Mouse (Mus musculus): Measurements from ENCODE around the gene Zfp536.

The Zfp536 gene

DNA sequence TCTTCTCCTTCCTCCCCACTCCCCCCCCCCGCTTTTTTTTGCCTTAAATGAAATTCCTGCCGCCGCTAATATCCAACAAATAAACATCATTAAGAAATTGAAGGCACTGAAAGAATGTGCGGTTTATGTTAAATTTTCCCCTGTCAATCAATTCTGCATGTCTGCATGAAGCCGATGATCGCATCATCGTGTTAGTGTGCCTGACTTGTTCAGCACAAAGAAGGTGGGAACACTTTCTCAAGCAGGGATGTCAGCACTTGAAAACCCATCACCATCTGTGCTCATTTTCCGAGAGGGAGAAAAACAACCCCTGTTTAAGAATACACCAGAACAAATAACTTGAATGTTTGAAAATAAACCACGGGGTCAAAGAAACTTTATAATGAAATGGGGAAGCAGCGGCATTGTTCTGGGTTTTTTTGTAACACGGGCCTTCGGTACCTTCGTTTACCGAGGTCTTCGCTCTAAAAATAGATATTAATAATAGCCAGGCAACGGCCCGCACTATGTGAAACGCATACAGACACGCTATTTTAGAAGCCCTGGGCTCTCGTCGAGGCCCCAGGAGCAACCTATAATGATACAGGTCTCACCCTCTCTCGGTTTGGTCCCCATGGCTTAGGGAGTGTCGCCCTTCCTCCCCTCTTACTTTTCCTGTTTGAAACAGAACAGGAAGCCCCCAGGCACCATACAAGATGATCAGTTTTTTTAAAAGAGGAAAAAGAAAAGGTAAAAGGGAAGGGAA, 83.7 kb downstream of the Zfp536 start:
- no peak for DNase-seq (ENCODE audit: low read depth in 1 of 2, low spot score in 2 of 2)

DNA sequence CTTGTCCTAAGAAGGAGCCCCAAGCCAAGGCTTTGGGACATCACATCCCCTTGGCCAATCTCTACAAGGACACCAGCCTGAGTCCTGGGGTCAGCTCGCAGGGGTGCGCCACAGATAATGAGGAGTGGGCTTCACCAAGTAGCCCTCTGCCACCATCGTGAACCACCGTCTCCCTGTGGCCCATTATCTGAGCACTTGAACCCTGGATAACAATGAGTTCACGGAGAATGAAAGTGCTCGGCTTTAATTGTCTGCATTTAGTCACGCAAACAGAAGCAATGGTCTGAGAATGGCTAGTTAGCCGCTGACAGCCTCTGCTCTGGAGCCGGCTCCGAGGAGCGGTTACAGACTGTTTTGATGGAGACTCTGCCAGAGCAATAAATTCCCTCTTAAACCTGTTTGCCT, 84.3 kb downstream of the Zfp536 start:
- DNase-seq (ENCODE audit: low read depth in 1 of 2, low spot score in 2 of 2): no peak

DNA sequence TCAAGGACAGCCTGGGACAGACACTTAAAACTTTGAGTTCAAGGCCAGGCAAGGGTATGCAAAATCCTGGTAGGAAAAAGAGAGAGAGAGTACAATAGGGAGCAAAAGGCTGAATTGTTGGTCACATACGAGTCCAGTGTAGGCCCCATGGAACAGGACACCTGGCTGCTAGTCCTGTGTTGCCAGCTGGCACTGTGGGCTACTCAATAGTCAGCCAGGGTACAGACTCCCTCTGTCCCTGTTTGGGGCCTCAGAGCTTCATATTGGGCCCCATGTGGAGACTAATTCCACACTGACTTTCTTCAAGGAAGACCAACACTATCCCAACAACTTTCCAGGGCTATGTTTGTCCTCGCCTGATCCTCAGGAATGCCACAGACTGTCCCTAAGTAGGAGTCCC, 87.1 kb downstream of the Zfp536 start:
- DNase-seq (ENCODE audit: low read depth in 1 of 2, low spot score in 2 of 2): no peak

- DNase-seq (ENCODE audit: low read depth in 1 of 2, low spot score in 2 of 2): no peak
These were observed 88.2 kb downstream of the Zfp536 start for GRCm38 (mm10) chr7:37685247-37685646.

DNA sequence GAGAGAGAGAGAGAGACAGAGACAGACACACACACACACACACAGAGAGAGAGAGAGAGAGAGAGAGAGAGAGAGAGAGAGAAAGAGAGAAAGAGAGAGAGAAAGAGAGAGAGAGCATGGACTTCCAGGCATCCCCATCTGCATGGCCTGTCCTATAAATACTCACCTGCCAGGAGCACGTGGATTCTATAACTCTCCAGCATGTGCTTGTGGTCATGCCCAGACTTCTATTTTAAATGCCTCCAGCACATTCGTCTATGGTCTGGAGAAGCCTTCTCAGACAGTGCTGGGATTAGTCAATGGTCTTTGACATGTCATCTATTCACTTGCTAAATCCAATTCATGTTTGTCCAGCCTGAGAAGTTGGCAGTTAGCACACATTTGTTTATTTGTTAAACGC, 92.1 kb downstream of the Zfp536 start:
- no peak for DNase-seq (ENCODE audit: low read depth in 1 of 2, low spot score in 2 of 2)

DNA sequence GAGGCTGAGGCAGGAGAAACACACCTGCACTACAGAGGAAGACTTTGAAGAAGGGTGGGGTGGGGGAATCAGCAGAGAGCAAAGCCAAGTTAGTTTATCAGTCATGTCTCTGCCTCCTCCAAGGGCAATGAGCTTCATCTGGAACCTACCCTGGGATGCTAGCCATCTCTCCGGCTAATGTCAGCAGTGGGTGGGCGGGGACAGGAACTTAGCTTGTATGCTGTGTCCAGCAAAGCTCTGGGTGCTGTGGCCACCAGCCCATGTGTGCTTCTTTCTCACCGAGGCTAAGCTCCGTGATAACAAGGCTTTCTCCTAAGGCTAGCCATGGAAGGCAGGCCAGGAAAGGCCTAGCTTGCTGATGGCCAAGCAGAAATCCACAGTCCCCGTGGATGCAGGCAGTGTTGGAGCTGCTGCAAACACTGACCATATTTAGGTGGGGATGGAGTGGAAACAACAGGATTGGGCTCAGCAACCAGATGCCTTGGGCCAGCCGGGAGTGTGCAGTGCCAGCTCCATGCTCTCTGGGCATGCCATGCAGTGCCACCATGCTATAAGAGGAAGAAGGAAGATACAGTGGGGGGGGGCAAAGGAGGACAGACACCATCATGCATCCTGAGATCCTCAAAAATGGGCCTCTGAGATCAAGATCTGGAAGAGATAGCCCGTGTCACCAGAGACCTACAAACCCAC, 109.6 kb downstream of the Zfp536 start:
- DNase-seq (ENCODE audit: low read depth in 1 of 2, low spot score in 2 of 2): no peak

DNA sequence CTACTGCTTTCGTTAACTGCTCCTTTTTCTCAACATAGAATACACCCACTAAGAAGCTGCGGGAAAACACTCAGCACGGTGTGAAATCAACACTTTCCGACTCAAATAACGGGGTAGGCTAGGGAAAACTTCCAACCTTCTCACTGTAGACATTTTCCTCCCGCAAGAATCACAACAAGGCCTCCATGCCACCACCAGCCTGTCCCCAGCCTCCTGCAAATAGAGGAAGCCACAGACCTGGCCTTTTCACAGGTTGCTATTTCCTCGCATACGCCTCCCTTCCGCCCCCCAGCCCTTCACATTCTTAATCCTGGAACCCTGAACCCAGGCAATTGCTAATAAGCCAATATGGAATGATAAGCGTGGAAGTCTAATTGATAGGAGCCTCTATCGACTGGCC, 124.8 kb downstream of the Zfp536 start:
- no peak for DNase-seq (ENCODE audit: low read depth in 1 of 2, low spot score in 2 of 2)

- no peak for DNase-seq (ENCODE audit: low read depth in 1 of 2, low spot score in 2 of 2)
These were observed 125.4 kb downstream of the Zfp536 start for GRCm38 (mm10) chr7:37647917-37648615.

DNA sequence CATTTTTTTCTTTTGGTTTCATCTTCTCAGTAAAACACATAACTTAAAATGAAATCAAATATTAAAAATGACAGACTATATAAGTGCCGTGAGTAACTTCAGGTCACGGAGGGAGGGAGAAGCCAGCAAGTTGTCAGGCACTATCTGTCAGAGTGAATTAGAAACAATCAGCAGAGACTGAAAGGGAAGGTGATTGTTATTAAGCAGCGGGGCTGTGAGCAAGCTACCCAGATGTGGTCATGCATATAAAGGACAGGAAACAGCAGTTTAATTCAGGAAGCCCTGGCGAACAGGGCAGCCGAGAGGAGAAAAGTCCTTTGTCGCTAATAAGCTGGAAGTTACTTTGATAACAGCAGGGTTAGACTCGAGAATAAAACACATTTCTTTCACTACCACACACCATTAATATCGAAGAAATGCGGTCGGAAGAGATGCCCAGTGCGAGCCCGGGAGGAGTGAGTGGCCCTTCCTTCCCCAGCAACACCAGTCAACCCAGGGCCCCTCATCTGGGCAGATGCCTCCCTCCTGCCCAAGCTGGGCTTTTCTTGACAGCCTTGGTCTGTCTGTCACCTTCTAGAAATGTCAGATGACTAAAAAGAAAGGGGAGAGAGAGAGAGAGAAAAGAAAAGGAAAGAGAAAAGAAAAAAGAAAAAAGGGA, 133.6 kb downstream of the Zfp536 start:
- DNase-seq (ENCODE audit: low read depth in 1 of 2, low spot score in 2 of 2): no peak

GRCm38 (mm10) chr7:37634812-37635211, 138.6 kb downstream of the Zfp536 start:
- no peak for DNase-seq (ENCODE audit: low read depth in 1 of 2, low spot score in 2 of 2)

- DNase-seq (ENCODE audit: low read depth in 1 of 2, low spot score in 2 of 2): no peak
These were observed 143.0 kb downstream of the Zfp536 start for GRCm38 (mm10) chr7:37630410-37630809.

GRCm38 (mm10) chr7:37627897-37628510, 145.4 kb downstream of the Zfp536 start:
- no peak for DNase-seq (ENCODE audit: low read depth in 1 of 2, low spot score in 2 of 2)

DNA sequence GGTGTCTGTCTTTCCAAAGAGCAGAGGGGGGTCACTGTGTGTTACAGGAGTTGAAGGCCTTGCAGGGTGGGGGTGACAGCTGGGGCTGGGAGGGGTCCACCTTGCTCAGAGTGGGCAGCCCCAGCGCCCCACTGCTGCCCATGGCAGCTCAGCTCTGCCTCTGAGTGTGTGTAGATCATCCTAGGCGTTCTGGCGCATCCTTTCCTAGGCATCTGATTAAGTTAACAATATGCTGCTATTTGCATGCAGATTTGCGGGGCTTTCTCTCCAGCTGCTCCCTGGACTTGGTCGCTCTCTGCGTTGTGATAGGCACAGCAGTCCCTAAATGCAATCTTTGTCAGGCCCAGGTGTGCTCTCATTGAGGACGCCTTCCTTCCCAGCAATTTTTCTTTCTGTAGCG, 147.7 kb downstream of the Zfp536 start:
- DNase-seq (ENCODE audit: low read depth in 1 of 2, low spot score in 2 of 2): no peak

DNA sequence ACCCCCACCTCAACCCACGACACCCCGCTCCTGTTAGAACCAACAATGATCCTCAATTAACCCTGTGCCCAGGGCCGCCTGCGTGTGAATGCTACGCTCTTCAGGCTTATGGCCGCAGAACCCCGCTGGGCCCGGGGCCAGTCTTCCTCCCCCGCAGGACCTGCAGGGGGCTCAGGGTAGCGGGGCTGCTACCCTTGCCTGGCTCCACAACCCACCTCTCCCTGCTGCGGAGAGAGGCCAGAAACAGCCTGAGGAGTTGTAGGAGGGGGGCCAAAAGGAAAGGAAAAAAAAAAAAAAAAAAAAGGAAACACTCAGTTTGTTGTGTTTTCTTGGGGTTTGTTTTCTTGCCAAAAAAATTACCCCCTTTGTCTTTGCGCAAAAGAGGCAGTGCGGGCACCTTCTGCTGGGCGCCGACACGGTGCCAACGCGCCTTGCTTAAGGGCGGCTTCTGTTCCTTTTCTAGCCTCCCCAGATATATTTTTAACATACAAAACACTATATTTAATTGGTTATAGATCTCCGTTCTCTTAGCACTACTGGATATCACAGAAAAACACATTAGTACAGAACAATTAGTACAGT, 148.6 kb downstream of the Zfp536 start:
- DNase-seq (ENCODE audit: low read depth in 1 of 2, low spot score in 2 of 2): no peak

DNA sequence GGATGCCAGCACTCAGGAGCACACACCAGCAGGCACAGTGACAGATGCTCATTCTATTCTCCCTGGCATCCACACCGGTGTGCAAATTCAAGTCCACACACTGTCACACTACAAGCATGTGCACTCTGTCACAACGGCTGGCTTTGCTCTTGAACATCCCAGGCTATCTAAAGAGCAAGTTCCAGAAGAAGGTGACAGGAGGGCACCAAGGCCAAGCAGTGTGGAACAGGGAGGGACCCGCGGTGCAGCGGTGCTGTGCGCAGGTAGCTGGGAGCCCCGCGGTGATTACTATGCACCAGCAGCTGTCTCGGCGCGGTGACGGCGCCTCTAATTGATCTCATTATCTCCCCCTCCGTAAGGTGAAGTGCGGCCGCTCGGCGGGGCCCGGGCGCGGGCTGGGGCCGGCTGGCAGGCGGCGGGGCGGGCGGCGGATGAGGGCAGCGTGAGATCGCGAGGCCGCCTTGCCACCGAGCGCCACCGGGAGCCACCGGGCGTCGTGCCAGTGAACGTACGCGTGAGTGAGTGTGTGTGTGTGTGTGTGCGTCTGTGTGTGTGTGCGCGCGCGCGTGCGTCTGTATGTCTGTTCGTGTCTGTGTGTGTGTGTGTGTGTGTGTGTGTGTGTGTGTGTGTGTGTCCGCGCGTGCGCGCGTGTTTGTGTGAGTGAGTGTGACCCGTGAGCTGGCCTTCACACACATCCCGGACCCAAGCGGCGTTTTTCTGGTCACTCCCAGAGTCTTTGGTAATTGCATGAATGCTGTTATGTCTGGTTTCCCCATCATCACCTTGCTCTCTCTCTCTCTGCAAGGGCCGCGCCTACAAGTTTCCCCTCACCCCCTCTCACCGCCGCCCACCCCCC, 149.3 kb downstream of the Zfp536 start:
- DNase-seq (ENCODE audit: low read depth in 1 of 2, low spot score in 2 of 2): no peak

GRCm38 (mm10) chr7:37619254-37619653, 154.2 kb downstream of the Zfp536 start:
- no peak for DNase-seq (ENCODE audit: low read depth in 1 of 2, low spot score in 2 of 2)

- DNase-seq (ENCODE audit: low read depth in 1 of 2, low spot score in 2 of 2): no peak
These were observed 155.6 kb downstream of the Zfp536 start for GRCm38 (mm10) chr7:37617880-37618279.

GRCm38 (mm10) chr7:37615932-37616331, 157.5 kb downstream of the Zfp536 start:
- DNase-seq (ENCODE audit: low read depth in 1 of 2, low spot score in 2 of 2): no peak

- DNase-seq (ENCODE audit: low read depth in 1 of 2, low spot score in 2 of 2): no peak
These were observed 159.1 kb downstream of the Zfp536 start for GRCm38 (mm10) chr7:37614381-37614780.

DNA sequence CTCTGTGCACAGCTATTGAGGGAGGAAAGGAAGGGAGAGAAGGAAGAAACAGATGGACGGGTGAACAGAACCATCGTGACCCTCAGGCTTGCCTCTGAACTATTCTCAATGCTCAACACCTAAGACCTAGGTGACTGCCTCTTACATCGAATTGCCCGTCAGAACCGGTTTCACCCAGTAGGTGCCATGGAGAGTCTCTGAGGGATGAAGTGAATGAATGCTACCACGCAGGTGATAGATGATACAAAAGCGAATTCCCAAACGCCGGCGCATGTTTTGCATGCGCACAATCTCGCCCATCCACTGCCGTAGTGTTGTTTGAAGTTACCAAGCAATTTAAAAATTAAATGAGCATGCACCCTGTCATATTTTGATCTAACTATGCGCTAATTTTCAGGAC, 164.9 kb downstream of the Zfp536 start:
- no peak for DNase-seq (ENCODE audit: low read depth in 1 of 2, low spot score in 2 of 2)
